In the genomic region with DNA sequence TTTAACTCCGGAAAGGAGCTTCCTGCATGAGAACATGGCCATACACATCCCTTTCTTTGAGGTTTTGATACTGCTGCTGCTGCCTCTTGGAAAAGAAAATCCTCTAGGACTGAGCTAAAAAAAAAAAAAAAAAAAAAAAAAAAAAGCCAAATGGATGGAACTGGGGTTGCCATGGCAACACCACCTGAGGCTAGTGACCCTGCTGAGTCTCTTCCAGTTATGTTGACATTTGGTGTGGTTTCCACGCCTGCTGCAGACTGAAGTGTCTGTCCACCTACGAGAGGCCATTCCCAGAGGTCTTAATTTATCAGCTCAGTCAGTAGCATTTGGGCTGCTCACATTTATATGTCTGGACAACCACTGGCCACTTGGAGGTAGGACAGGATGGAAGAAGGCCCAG, we compare ENCODE assay signal across 12 mouse cellular contexts. TPM values are rescaled to one million over a fixed set of nuclear protein-coding genes. Genes with fewer than 3 reads are reported as not detected.
DNase-seq lines count a peak whose midpoint lies in the region; ATAC-seq lines count a peak whose summit lies in the region.
"Had no signal": no experiment of that assay in that cellular context is flagged by ENCODE, and none has a peak within 500 bp of the region (broad histone marks: within the 10 kb centered on the region; RNA-seq: fewer than 3 reads in every experiment).

No protein-coding gene starts in this region.

- no peak overlapping the region for H3K4me2 ChIP-seq in midbrain, embryonic 12.5 days (replicated peaks)
- H3K4me2 ChIP-seq in midbrain, embryonic 11.5 days: no peak overlapping the region
- no peak overlapping the region for H3K4me2 ChIP-seq in forebrain, embryonic 16.5 days (ENCODE audit: low read length)
- no peak overlapping the region for H3K4me2 ChIP-seq in midbrain, embryonic 16.5 days (ENCODE audit: low read length)

- no peak for ATAC-seq in midbrain, embryonic 12.5 days (ENCODE audit: low FRiP score, low read depth)
- no peak for ATAC-seq in midbrain, embryonic 11.5 days (ENCODE audit: low FRiP score)
- ATAC-seq in forebrain, embryonic 16.5 days: no peak
- ATAC-seq in midbrain, embryonic 16.5 days: no peak

- no peak overlapping the region for H3K9ac ChIP-seq in midbrain, embryonic 12.5 days (replicated peaks)
- no peak overlapping the region for H3K9ac ChIP-seq in midbrain, embryonic 11.5 days (ENCODE audit: low read length)
- H3K9ac ChIP-seq in forebrain, embryonic 16.5 days (replicated peaks; ENCODE audit: low read depth, low read length): no peak overlapping the region
- 0 out of 2 replicates have a peak overlapping the region, but pooled peaks have one; percentile 10 for H3K9ac ChIP-seq in midbrain, embryonic 16.5 days (ENCODE audit: low read depth, low read length)

- WGBS in midbrain, embryonic 12.5 days: 20% methylated on average over 3 of the region's 3 CpGs
- 22% methylated on average over 3 of the region's 3 CpGs for WGBS in midbrain, embryonic 11.5 days
- 15% methylated on average over 3 of the region's 3 CpGs for WGBS in forebrain, embryonic 16.5 days
- WGBS in midbrain, embryonic 16.5 days: 12% methylated on average over 3 of the region's 3 CpGs

- H3K27me3 ChIP-seq in midbrain, embryonic 12.5 days: no peaks in the 10 kb centered on the region
- H3K27me3 ChIP-seq in midbrain, embryonic 11.5 days (ENCODE audit: control insufficient read depth, insufficient read depth, low read length): no peaks in the 10 kb centered on the region
- no peaks in the 10 kb centered on the region for H3K27me3 ChIP-seq in forebrain, embryonic 16.5 days (replicated peaks; ENCODE audit: control insufficient read depth, insufficient read depth, low read length)
- H3K27me3 ChIP-seq in midbrain, embryonic 16.5 days (ENCODE audit: control insufficient read depth, insufficient read depth, low read depth, low read length): no peaks in the 10 kb centered on the region

- no peak overlapping the region for H3K4me3 ChIP-seq in midbrain, embryonic 12.5 days
- no peak overlapping the region for H3K4me3 ChIP-seq in midbrain, embryonic 11.5 days (ENCODE audit: low read depth, low read length)
- no peak overlapping the region for H3K4me3 ChIP-seq in forebrain, embryonic 16.5 days (replicated peaks; ENCODE audit: low read length)
- H3K4me3 ChIP-seq in midbrain, embryonic 16.5 days (ENCODE audit: low read depth, low read length): no peak overlapping the region

- no peaks in the 10 kb centered on the region for H3K9me3 ChIP-seq in midbrain, embryonic 12.5 days
- H3K9me3 ChIP-seq in midbrain, embryonic 11.5 days (ENCODE audit: control insufficient read depth, low read length): no peaks in the 10 kb centered on the region
- H3K9me3 ChIP-seq in forebrain, embryonic 16.5 days (ENCODE audit: control insufficient read depth, low read length): no peaks in the 10 kb centered on the region
- no peaks in the 10 kb centered on the region for H3K9me3 ChIP-seq in midbrain, embryonic 16.5 days (replicated peaks; ENCODE audit: control insufficient read depth, low read length, poor library complexity, severe bottlenecking)

- H3K27ac ChIP-seq in midbrain, embryonic 12.5 days (replicated peaks): peak overlapping the region; percentile 70
- no peak overlapping the region for H3K27ac ChIP-seq in midbrain, embryonic 11.5 days (ENCODE audit: low read depth, low read length)
- H3K27ac ChIP-seq in forebrain, embryonic 16.5 days (ENCODE audit: low read length): peak overlapping the region; percentile 37; the same call in 1 of the 2 replicates
- peak overlapping the region; percentile 39 for H3K27ac ChIP-seq in midbrain, embryonic 16.5 days (ENCODE audit: low read length)
- H3K27ac ChIP-seq: kidney, postnatal 0 days had no signal

- peak; percentile 61 to 67 for DNase-seq in cerebellum, postnatal 14 days
- DNase-seq in cerebellum, postnatal 4 days (ENCODE audit: low spot score in 2 of 2): no peak
- DNase-seq in midbrain, embryonic 11.5 days (ENCODE audit: low spot score, missing footprints): no peak
- DNase-seq in heart, postnatal 25 days (ENCODE audit: low spot score): no peak
- DNase-seq in frontal cortex, postnatal 10 days (ENCODE audit: low spot score in 2 of 2): no peak
- DNase-seq: adrenal gland, postnatal 10 days; heart, postnatal 4 days; lung, adult 2 months had no signal

- peaks cover 15% of the 10 kb centered on the region for H3K4me1 ChIP-seq in midbrain, embryonic 12.5 days
- H3K4me1 ChIP-seq in midbrain, embryonic 11.5 days (ENCODE audit: control insufficient read depth, insufficient read depth, low read length): 0 out of 2 replicates have a peak, but pooled peaks cover 4% of the 10 kb centered on the region
- peaks cover 16% of the 10 kb centered on the region for H3K4me1 ChIP-seq in forebrain, embryonic 16.5 days (replicated peaks; ENCODE audit: control insufficient read depth, insufficient read depth, low read length)
- peaks cover 16% of the 10 kb centered on the region for H3K4me1 ChIP-seq in midbrain, embryonic 16.5 days (ENCODE audit: control insufficient read depth, insufficient read depth, low read length)

- peaks cover 22% of the 10 kb centered on the region for H3K36me3 ChIP-seq in midbrain, embryonic 12.5 days
- H3K36me3 ChIP-seq in midbrain, embryonic 11.5 days (ENCODE audit: control insufficient read depth, insufficient read depth, low read length): peaks cover 7% of the 10 kb centered on the region
- peaks cover 8% of the 10 kb centered on the region for H3K36me3 ChIP-seq in forebrain, embryonic 16.5 days (ENCODE audit: control insufficient read depth, insufficient read depth)
- peaks cover 10% of the 10 kb centered on the region for H3K36me3 ChIP-seq in midbrain, embryonic 16.5 days (ENCODE audit: control insufficient read depth, insufficient read depth, low read length)

- intact Hi-C loops in heart, postnatal 25 days (cut with DNase I): no loop called here

RNA-seq across cellular contexts. Expression of gene Taf6l, which starts 2.3 kb away (rescaled TPM):
- 34.5 and 35.5 TPM in 2 replicates for polyA plus RNA-seq in midbrain, embryonic 12.5 days (2016; fragmentation: Nextera tagmentation; extraction: Ambion mirVana)
- 15.4 and 19.6 TPM in 2 replicates for polyA plus RNA-seq in midbrain, embryonic 11.5 days (2014; fragmentation: Nextera tagmentation; extraction: Ambion mirVana)
- polyA plus RNA-seq in forebrain, embryonic 16.5 days (2015; fragmentation: Nextera tagmentation; extraction: Ambion mirVana): 30.8 and 32.2 TPM in 2 replicates
- 30.7 and 32.9 TPM in 2 replicates for polyA plus RNA-seq in midbrain, embryonic 16.5 days (2015; fragmentation: Nextera tagmentation; extraction: Ambion mirVana)
- total RNA-seq in heart, postnatal 25 days (2021): 1 to 10 TPM; 7.4 to 7.6 TPM

RNA-seq across cellular contexts. Expression of gene Polr2g, which starts 9.9 kb away (rescaled TPM):
- polyA plus RNA-seq in midbrain, embryonic 12.5 days (2016; fragmentation: Nextera tagmentation; extraction: Ambion mirVana): 154 and 160 TPM in 2 replicates
- 169 and 177 TPM in 2 replicates for polyA plus RNA-seq in midbrain, embryonic 11.5 days (2014; fragmentation: Nextera tagmentation; extraction: Ambion mirVana)
- polyA plus RNA-seq in forebrain, embryonic 16.5 days (2015; fragmentation: Nextera tagmentation; extraction: Ambion mirVana): 160 and 164 TPM in 2 replicates
- polyA plus RNA-seq in midbrain, embryonic 16.5 days (2015; fragmentation: Nextera tagmentation; extraction: Ambion mirVana): 136 and 140 TPM in 2 replicates
- 10 to 100 TPM; 53.4 to 62.4 TPM for total RNA-seq in heart, postnatal 25 days (2021)

RNA-seq across cellular contexts. Expression of gene Zbtb3, which starts 13.8 kb away (rescaled TPM):
- polyA plus RNA-seq in midbrain, embryonic 12.5 days (2016; fragmentation: Nextera tagmentation; extraction: Ambion mirVana): 8.3 and 8.8 TPM in 2 replicates
- 6.1 and 6.5 TPM in 2 replicates for polyA plus RNA-seq in midbrain, embryonic 11.5 days (2014; fragmentation: Nextera tagmentation; extraction: Ambion mirVana)
- polyA plus RNA-seq in forebrain, embryonic 16.5 days (2015; fragmentation: Nextera tagmentation; extraction: Ambion mirVana): 8.9 and 9.6 TPM in 2 replicates
- 7.6 and 8.9 TPM in 2 replicates for polyA plus RNA-seq in midbrain, embryonic 16.5 days (2015; fragmentation: Nextera tagmentation; extraction: Ambion mirVana)
- 1 to 10 TPM; 1.9 to 2.1 TPM for total RNA-seq in heart, postnatal 25 days (2021)

RNA-seq across cellular contexts. Expression of gene Tmem179b, which starts 14.3 kb away (rescaled TPM):
- polyA plus RNA-seq in midbrain, embryonic 12.5 days (2016; fragmentation: Nextera tagmentation; extraction: Ambion mirVana): 40.4 TPM in 2 replicates
- polyA plus RNA-seq in midbrain, embryonic 11.5 days (2014; fragmentation: Nextera tagmentation; extraction: Ambion mirVana): 40.8 and 45.7 TPM in 2 replicates
- polyA plus RNA-seq in forebrain, embryonic 16.5 days (2015; fragmentation: Nextera tagmentation; extraction: Ambion mirVana): 27.0 and 29.1 TPM in 2 replicates
- 26.4 and 26.6 TPM in 2 replicates for polyA plus RNA-seq in midbrain, embryonic 16.5 days (2015; fragmentation: Nextera tagmentation; extraction: Ambion mirVana)
- 10 to 100 TPM; 14.8 to 16.4 TPM for total RNA-seq in heart, postnatal 25 days (2021)

RNA-seq across cellular contexts. Expression of gene Tmem223, which starts 17.7 kb away (rescaled TPM):
- polyA plus RNA-seq in midbrain, embryonic 12.5 days (2016; fragmentation: Nextera tagmentation; extraction: Ambion mirVana): 211 and 214 TPM in 2 replicates
- polyA plus RNA-seq in midbrain, embryonic 11.5 days (2014; fragmentation: Nextera tagmentation; extraction: Ambion mirVana): 190 and 197 TPM in 2 replicates
- polyA plus RNA-seq in forebrain, embryonic 16.5 days (2015; fragmentation: Nextera tagmentation; extraction: Ambion mirVana): 230 and 247 TPM in 2 replicates
- 195 and 202 TPM in 2 replicates for polyA plus RNA-seq in midbrain, embryonic 16.5 days (2015; fragmentation: Nextera tagmentation; extraction: Ambion mirVana)
- 100 to 1,000 TPM; 108 to 110 TPM for total RNA-seq in heart, postnatal 25 days (2021)

Comparison
In these comparisons a context has a peak if more than half of its experiments do, and no peak if none do; other contexts are left out.
1. DNase-seq: peak in cerebellum, postnatal 14 days (2 of 2); none in cerebellum, postnatal 4 days (0 of 2), midbrain, embryonic 11.5 days (single experiment), heart, postnatal 25 days (single experiment) and frontal cortex, postnatal 10 days (0 of 2).